ENCODE assay signal across 16 mouse cellular contexts in genomic region chr7:130098606-130099005, GRCm38 (mm10).
A peak's percentile ranks its signal among the peaks of the same experiment; 100 is the strongest.
DNase-seq lines count a peak whose midpoint lies in the region; ATAC-seq and TF ChIP-seq lines count a peak whose summit lies in the region.
"Had no signal": no experiment of that assay in that cellular context is flagged by ENCODE, and none has a peak within 500 bp of the region (broad histone marks: within the 10 kb centered on the region; RNA-seq: fewer than 3 reads in every experiment).

No protein-coding gene starts in this region.

- H3K4me3 ChIP-seq in gastrocnemius, adult 2 months = no peak overlapping the region
- no peak overlapping the region for H3K4me3 ChIP-seq in midbrain, embryonic 13.5 days (replicated peaks)
- H3K4me3 ChIP-seq: forebrain, embryonic 13.5 days; heart, adult 2 months; midbrain, embryonic 15.5 days; neural tube, embryonic 13.5 days had no signal

- no peaks in the 10 kb centered on the region for H3K9me3 ChIP-seq in midbrain, embryonic 13.5 days
- H3K9me3 ChIP-seq: forebrain, embryonic 13.5 days; midbrain, embryonic 15.5 days; neural tube, embryonic 13.5 days had no signal

- no peaks in the 10 kb centered on the region for H3K4me1 ChIP-seq in midbrain, embryonic 13.5 days (replicated peaks)
- H3K4me1 ChIP-seq: forebrain, embryonic 13.5 days; midbrain, embryonic 15.5 days; neural tube, embryonic 13.5 days had no signal

- 0 out of 2 replicates have a peak, but pooled peaks cover 4% of the 10 kb centered on the region for H3K27me3 ChIP-seq in midbrain, embryonic 13.5 days
- H3K27me3 ChIP-seq: forebrain, embryonic 13.5 days; midbrain, embryonic 15.5 days; neural tube, embryonic 13.5 days had no signal

- ATAC-seq in midbrain, embryonic 13.5 days = no peak
- ATAC-seq: forebrain, embryonic 13.5 days; midbrain, embryonic 15.5 days had no signal

- H3K27ac ChIP-seq in gastrocnemius, adult 2 months = no peak overlapping the region
- H3K27ac ChIP-seq in midbrain, embryonic 13.5 days = no peak overlapping the region
- H3K27ac ChIP-seq: forebrain, embryonic 13.5 days; heart, adult 2 months; macrophage; midbrain, embryonic 15.5 days; neural tube, embryonic 13.5 days had no signal

- whole genome bisulfite sequencing in midbrain, embryonic 13.5 days = 79% methylated on average over 10 of the region's 10 CpGs

- TF ChIP-seq CTCF in gastrocnemius, adult 2 months (IDR thresholded peaks at IDR 0.05) = no peak

- peak; percentile 36 for DNase-seq in gastrocnemius, adult 2 months
- no peak for DNase-seq in gastrocnemius, postnatal 4 days (ENCODE audit: low spot score in 2 of 2)
- DNase-seq in urinary bladder, postnatal 14 days (ENCODE audit: low spot score) = peak; percentile 44
- DNase-seq in urinary bladder, postnatal 10 days (ENCODE audit: low spot score) = no peak
- DNase-seq in lung, postnatal 10 days = peak; percentile 28
- peak; percentile 23 to 64 for DNase-seq in urinary bladder, postnatal 36 days (ENCODE audit: low spot score in 2 of 2)
- DNase-seq in kidney, postnatal 25 days = no peak
- DNase-seq: cerebellum, adult 8-10 months; layer of hippocampus, postnatal 36 days; thymus, postnatal 14 days had no signal

- H3K36me3 ChIP-seq in midbrain, embryonic 13.5 days = no peaks in the 10 kb centered on the region
- H3K36me3 ChIP-seq: midbrain, embryonic 15.5 days; neural tube, embryonic 13.5 days had no signal

- no peak overlapping the region for H3K4me2 ChIP-seq in midbrain, embryonic 13.5 days (replicated peaks)
- H3K4me2 ChIP-seq: forebrain, embryonic 13.5 days; midbrain, embryonic 15.5 days; neural tube, embryonic 13.5 days had no signal

- H3K9ac ChIP-seq in midbrain, embryonic 13.5 days (replicated peaks) = no peak overlapping the region
- H3K9ac ChIP-seq: forebrain, embryonic 13.5 days; midbrain, embryonic 15.5 days; neural tube, embryonic 13.5 days had no signal

- intact Hi-C loops in gastrocnemius, adult 2 months (cut with DNase I) = no loop called here

Comparison
In these comparisons a context has a peak if more than half of its experiments do, and no peak if none do; other contexts are left out.
1. DNase-seq: peak in gastrocnemius, adult 2 months (single experiment), urinary bladder, postnatal 14 days (single experiment), lung, postnatal 10 days (single experiment) and urinary bladder, postnatal 36 days (2 of 2); none in gastrocnemius, postnatal 4 days (0 of 2), urinary bladder, postnatal 10 days (single experiment) and kidney, postnatal 25 days (0 of 2).